Mouse (Mus musculus): ENCODE data around the gene 4833427G06Rik. TPM values are rescaled to one million over a fixed set of nuclear protein-coding genes. Genes with fewer than 3 reads are reported as not detected.
"Not testable (repeated sequence)": the region's sequence is repeated elsewhere in the genome, so short reads cannot be mapped to it uniquely, and the experiment has no call there.

4833427G06Rik gene
- not detected in 2 replicates for total RNA-seq (2017)

DNA sequence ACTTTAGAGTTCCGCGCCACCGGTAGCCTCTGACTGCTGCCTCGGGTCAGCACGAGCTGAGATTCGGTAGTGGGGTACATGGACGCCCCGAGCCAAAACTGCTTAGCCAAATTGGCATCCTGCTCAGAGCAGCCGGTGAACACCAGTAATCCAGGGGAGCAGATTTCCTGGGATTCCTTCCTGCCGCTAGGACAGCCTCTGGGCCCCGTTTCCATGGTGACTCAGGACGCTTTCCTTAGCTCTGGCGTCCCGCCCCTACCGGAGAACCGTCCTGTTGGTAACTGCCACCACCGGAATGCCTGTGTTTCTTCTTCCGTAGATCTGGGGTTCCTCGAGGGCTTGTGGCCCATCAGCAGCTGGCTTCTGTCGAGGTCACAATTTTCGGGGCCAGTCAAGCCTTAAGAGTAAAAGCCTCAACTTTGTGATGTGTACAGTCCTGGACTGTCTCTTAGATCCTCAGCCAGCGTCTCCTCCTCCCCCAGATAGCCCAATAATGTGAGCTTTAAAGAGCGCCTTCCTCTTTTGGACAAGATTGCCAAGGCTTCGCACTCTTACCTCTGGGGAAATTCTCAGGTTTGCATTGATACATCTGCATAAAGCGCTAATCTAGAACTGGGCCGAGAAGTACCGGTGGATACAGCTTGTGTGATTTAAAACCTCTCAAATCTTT lies at the start of gene 4833427G06Rik:
Gene 4833427G06Rik (minus strand): TSS at position 323 of the 670 bp plus-strand sequence.
- ATAC-seq (replicated peaks; ENCODE audit: low read depth, poor library complexity, severe bottlenecking) = peak; percentile 65

- no peak for ATAC-seq (replicated peaks; ENCODE audit: low read depth, poor library complexity, severe bottlenecking)
Observed at GRCm38 (mm10) chr9:51147294-51147693, 45.4 kb upstream of the 4833427G06Rik start.

- ATAC-seq (replicated peaks; ENCODE audit: low read depth, poor library complexity, severe bottlenecking) = no peak
Observed at GRCm38 (mm10) chr9:51146496-51146895, 44.6 kb upstream of the 4833427G06Rik start.

DNA sequence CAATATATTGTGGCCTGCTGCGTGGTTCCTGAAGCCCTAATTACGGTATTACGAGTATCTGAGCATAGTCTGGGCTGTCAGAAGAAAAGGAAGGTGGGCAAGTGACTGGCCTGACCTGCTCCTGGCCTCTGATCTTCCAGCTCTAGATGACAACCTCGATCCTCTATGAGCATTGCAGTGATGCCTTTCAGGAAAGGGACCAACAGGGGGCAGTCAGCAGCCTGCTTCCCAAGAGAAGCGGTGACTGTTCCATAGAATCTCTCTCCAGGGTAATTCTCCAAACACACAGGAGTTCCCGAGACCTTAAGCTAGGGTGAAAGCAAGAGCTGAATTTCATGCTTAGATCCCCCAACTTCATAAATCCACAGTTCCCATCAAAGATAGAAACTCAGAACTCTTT lies 42.3 kb upstream of the 4833427G06Rik start:
- no peak for ATAC-seq (replicated peaks; ENCODE audit: low read depth, poor library complexity, severe bottlenecking)

GRCm38 (mm10) chr9:51143437-51143836 lies 41.6 kb upstream of the 4833427G06Rik start:
- ATAC-seq (replicated peaks; ENCODE audit: low read depth, poor library complexity, severe bottlenecking) = no peak

DNA sequence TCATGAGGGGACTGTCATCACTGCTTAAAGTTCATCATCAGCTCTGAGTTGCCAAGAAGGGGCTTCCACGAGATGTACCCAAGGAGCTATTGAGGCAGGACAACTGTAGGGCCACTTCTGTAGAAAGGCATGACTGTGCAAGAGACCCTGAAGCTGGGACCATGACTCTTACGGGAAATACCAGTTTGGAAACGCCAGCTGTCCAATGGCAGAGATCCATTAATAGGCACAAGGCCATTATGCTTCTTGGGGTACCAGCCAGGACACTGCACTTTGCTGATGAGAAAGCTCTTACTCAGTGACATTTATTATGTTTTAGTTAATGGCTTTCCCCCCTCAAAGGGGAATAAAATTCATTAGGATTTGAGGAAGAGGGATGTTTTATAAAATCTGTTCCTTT lies 38.8 kb upstream of the 4833427G06Rik start:
- no peak for ATAC-seq (replicated peaks; ENCODE audit: low read depth, poor library complexity, severe bottlenecking)

- ATAC-seq (replicated peaks; ENCODE audit: low read depth, poor library complexity, severe bottlenecking) = not testable (repeated sequence)
Observed at GRCm38 (mm10) chr9:51139401-51139800, 37.5 kb upstream of the 4833427G06Rik start.

DNA sequence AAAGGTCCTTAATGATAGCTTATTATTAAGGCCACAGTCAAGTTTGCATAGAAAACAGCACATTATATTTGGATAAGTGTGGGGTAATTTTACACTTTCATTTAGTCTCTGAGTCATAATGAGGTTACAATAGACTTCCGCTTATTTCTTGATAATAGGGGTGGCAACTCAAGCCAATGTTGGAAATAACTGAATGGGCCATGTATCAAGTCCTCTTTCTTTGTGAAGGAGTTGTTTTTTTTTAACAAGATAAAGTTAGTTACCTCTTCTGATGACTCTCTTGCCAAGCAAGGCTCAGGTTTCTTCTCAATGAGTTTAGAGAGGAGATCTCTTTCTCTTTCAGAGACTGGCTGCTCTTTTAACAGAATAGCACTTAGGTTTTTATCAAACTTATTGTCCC lies 36.4 kb upstream of the 4833427G06Rik start:
- ATAC-seq (replicated peaks; ENCODE audit: low read depth, poor library complexity, severe bottlenecking) = no peak

DNA sequence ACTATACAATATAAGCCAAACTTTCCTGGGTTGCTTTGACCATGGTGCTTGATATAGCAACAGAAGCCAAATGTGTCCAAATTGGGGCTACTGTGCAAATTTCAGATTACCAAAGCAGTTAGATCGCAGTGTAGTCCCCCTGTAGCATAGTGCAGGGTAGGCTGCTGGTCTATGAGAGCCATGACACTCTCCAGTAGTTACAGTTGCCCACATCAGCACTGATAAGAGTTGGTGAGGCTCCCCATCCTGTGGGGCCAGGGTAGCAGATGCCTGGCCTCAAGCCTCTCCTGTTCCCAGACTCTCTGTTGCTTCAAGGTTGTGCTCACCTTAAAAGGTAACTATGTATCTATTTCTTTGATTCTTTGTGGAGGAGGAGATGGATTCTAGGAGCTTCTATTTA lies 36.0 kb upstream of the 4833427G06Rik start:
- no peak for ATAC-seq (replicated peaks; ENCODE audit: low read depth, poor library complexity, severe bottlenecking)

DNA sequence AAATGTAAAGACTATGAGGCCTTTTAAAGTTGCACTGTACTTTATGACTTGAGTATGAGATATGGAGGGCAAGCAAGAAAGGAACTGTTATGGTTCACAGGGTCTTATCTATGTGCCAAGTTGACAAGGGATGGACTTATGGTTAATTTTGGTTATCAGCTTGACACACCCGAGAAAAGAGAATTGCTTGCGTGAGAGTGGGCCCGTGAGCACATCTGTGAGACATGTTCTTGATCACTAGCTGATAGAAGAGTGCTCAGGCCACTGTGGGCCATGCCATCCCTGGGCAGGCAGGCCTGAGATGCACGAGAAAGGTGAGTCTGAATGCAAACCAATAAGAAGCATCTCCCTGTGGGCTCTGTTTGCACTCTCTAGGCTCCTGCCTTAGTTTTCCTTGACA lies 35.6 kb upstream of the 4833427G06Rik start:
- ATAC-seq (replicated peaks; ENCODE audit: low read depth, poor library complexity, severe bottlenecking) = no peak

GRCm38 (mm10) chr9:51136985-51137384 lies 35.1 kb upstream of the 4833427G06Rik start:
- ATAC-seq (replicated peaks; ENCODE audit: low read depth, poor library complexity, severe bottlenecking) = peak; percentile 84

GRCm38 (mm10) chr9:51114767-51115166 lies 12.9 kb upstream of the 4833427G06Rik start:
- ATAC-seq (replicated peaks; ENCODE audit: low read depth, poor library complexity, severe bottlenecking) = no peak

- ATAC-seq (replicated peaks; ENCODE audit: low read depth, poor library complexity, severe bottlenecking) = no peak
Observed at GRCm38 (mm10) chr9:51105751-51106150, 3.9 kb upstream of the 4833427G06Rik start.

- ATAC-seq (replicated peaks; ENCODE audit: low read depth, poor library complexity, severe bottlenecking) = no peak
Observed at GRCm38 (mm10) chr9:51103808-51104514, 2.1 kb upstream of the 4833427G06Rik start.

DNA sequence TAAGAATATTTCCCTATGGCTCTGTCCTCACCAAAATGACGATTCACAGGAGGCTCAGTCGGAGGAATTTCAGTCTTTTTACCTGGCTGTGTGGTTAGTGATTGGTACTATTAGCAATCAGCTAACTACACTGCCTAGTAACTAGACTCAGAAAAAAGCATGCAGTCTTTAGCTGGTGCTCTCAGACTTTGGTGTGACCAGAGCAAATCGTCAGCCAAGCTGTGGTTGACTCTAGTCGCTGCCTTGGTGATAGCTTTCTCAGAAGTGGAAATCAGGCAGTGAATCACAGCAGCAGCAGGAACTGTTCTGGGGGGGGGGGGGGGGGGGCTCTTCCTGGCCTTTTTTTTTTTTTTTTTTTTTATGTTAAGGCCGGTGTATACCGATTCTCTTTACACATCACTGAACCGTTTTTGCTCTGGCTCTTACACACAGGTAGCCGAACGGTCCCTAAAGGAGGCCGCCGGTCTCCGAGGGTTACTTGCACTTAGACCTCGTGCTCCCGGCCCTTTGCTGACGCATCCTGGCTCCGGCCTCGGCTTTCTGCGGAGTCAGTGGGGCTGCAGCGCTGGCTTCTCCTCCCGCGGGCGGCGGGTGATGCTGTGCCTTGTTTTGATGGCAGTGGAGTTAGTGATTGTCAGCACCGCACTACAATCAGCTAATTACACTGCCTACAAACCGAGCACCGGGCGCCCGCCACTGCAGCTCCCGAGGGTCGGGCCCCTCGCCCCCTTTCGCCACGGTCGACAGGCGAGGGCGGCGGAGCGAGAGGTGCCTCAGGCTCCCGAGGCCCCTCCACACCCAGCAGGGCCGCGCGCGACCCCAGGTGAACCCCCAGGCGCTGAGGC lies 1.3 kb upstream of the 4833427G06Rik start:
- peak; percentile 48; the same call in 1 of the 2 replicates for ATAC-seq (replicated peaks; ENCODE audit: low read depth, poor library complexity, severe bottlenecking)

DNA sequence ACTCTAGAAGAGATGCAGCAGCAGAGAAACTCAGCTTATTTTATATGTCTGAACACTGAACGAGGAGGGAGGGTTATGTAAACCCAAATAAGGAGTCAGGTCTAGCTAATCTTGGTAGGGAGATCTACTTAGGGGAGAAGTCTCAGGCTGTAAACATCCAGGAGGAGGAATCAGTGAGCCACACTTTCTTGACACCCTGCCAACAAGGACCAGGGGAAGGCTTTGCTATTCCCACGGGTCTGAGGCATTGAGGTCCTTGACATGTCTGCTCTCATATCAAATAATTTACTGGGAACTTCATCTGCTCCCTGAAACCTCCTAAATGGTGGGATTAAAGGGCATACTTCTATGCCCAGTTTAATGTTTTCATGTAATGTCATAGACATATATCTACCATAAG lies 5.6 kb downstream of the 4833427G06Rik start:
- no peak for ATAC-seq (replicated peaks; ENCODE audit: low read depth, poor library complexity, severe bottlenecking)

DNA sequence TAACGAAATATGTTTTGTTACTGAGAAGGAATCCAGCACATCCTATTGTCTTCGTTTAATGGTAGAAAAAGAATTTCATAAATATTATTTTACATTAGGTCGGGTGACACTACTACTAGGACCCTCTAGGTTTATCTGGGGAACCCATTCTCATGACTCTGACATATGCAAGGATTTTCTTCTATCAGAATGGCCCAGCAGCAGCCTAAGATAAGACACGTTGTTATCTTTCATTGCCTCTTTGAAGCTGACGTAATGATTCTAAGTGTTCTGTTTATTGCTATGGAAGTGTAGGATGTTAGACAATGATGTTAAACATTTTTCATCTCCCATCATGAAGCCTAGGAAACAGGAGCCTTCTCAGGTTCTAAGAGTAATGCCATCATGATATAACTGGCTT lies 8.2 kb downstream of the 4833427G06Rik start:
- ATAC-seq (replicated peaks; ENCODE audit: low read depth, poor library complexity, severe bottlenecking) = no peak

GRCm38 (mm10) chr9:51081614-51082013 lies 20.3 kb downstream of the 4833427G06Rik start:
- no peak for ATAC-seq (replicated peaks; ENCODE audit: low read depth, poor library complexity, severe bottlenecking)

GRCm38 (mm10) chr9:51076979-51077315 lies 24.9 kb downstream of the 4833427G06Rik start, which contains the start of gene Layn:
Layn (minus strand) TSS chr9:51077094.
- peak; percentile 96 for ATAC-seq (replicated peaks; ENCODE audit: low read depth, poor library complexity, severe bottlenecking)

DNA sequence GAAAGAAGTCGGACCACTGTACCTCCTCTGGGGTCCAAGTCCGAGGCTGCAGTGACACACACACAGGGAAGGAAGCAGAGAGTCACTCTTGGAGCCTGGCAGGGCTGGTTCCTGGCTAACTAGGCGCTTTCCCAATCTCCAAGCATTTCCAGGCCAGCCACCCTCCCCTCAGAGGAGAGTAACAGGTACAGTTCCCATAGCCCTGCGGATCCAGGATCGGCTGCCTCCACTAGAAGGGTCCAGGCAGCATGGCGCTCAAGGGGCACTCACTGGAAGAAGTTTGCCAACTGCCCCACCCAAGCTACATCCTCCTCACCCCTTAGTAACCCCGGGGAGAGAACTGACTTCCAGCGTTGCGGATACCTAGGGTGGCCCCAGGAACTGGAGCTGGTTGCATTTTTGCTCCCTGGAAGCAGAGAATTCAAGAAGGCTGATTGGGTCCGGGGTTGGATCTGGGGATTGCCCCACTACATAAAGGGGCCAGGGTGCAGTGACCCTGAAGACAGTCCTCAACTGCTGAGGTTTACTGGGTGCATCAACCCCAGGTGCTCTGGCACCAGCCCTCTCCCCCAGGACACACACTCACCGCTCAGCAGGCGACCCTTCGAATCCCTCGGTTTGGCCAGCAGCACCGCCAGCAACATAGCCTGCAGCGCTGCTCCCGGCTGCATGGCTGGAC lies 25.4 kb downstream of the 4833427G06Rik start:
- ATAC-seq (replicated peaks; ENCODE audit: low read depth, poor library complexity, severe bottlenecking) = peak; percentile 13

Data from common myeloid progenitor, adult 5-6 weeks (primary cell).